Mouse (Mus musculus): ENCODE results near the gene Ube4a. TPM values are rescaled to one million over a fixed set of nuclear protein-coding genes. Genes with fewer than 3 reads are reported as not detected.
"Not testable (repeated sequence)": the region's sequence is repeated elsewhere in the genome, so short reads cannot be mapped to it uniquely, and the experiment has no call there.

Ube4a gene
- polyA plus RNA-seq, 1 experiment from 2014 or later: 23.9 TPM

- H3K4me3 ChIP-seq: no peak overlapping the region
- ATAC-seq (ENCODE audit: insufficient number of reproducible peaks, low FRiP score, low TSS enrichment, low read depth): no peak
- H3K36me3 ChIP-seq: no peaks in the 10 kb centered on the region
- no peak overlapping the region for H3K27ac ChIP-seq
- no peaks in the 10 kb centered on the region for H3K27me3 ChIP-seq
- H3K9me3 ChIP-seq: no peaks in the 10 kb centered on the region
- H3K4me2 ChIP-seq: no peak overlapping the region
- H3K4me1 ChIP-seq: peaks cover 4% of the 10 kb centered on the region; the same call in 1 of the 2 replicates
- 86% methylated on average over 2 of the region's 2 CpGs for WGBS
- H3K9ac ChIP-seq: no peak overlapping the region
These were observed 15.7 kb upstream of the Ube4a start for GRCm38 (mm10) chr9:44981104-44981503.

GRCm38 (mm10) chr9:44980242-44980641 lies 14.8 kb upstream of the Ube4a start, which contains the start of gene Cd3g:
TSS of gene Cd3g (minus strand) at chr9:44980431.
- no peak within 1 kb of the TSS for H3K9ac ChIP-seq
- H3K4me2 ChIP-seq: no peak within 1 kb of the TSS
- no peaks in the 10 kb centered on the region for H3K36me3 ChIP-seq
- no peak within 1 kb of the TSS for H3K4me3 ChIP-seq
- H3K27me3 ChIP-seq: no peaks in the 10 kb centered on the region
- ATAC-seq (ENCODE audit: insufficient number of reproducible peaks, low FRiP score, low TSS enrichment, low read depth): no peak
- no peaks in the 10 kb centered on the region for H3K9me3 ChIP-seq
- H3K4me1 ChIP-seq: no peaks in the 10 kb centered on the region
- no peak within 1 kb of the TSS for H3K27ac ChIP-seq
- WGBS: 53% methylated on average over 3 of the region's 3 CpGs

- no peak overlapping the region for H3K4me3 ChIP-seq
- H3K4me1 ChIP-seq: no peaks in the 10 kb centered on the region
- no peak overlapping the region for H3K9ac ChIP-seq
- H3K4me2 ChIP-seq: no peak overlapping the region
- no peaks in the 10 kb centered on the region for H3K9me3 ChIP-seq
- H3K27ac ChIP-seq: no peak overlapping the region
- H3K27me3 ChIP-seq: no peaks in the 10 kb centered on the region
- WGBS: 75% methylated on average over 7 of the region's 7 CpGs
- no peak for ATAC-seq (ENCODE audit: insufficient number of reproducible peaks, low FRiP score, low TSS enrichment, low read depth)
- no peaks in the 10 kb centered on the region for H3K36me3 ChIP-seq
These were observed 14.4 kb upstream of the Ube4a start for GRCm38 (mm10) chr9:44979806-44980205.

GRCm38 (mm10) chr9:44977813-44978212 lies 12.4 kb upstream of the Ube4a start:
- WGBS: 68% methylated on average over 6 of the region's 6 CpGs
- no peak overlapping the region for H3K9ac ChIP-seq
- no peak overlapping the region for H3K4me2 ChIP-seq
- no peak overlapping the region for H3K27ac ChIP-seq
- no peaks in the 10 kb centered on the region for H3K36me3 ChIP-seq
- no peak for ATAC-seq (ENCODE audit: insufficient number of reproducible peaks, low FRiP score, low TSS enrichment, low read depth)
- H3K4me3 ChIP-seq: no peak overlapping the region
- no peaks in the 10 kb centered on the region for H3K4me1 ChIP-seq
- no peaks in the 10 kb centered on the region for H3K9me3 ChIP-seq
- H3K27me3 ChIP-seq: peaks cover 16% of the 10 kb centered on the region

- H3K4me3 ChIP-seq: no peak overlapping the region
- H3K9me3 ChIP-seq: no peaks in the 10 kb centered on the region
- H3K4me2 ChIP-seq: no peak overlapping the region
- 72% methylated on average over 1 of the region's 1 CpGs for WGBS
- H3K36me3 ChIP-seq: no peaks in the 10 kb centered on the region
- H3K4me1 ChIP-seq: peaks cover 12% of the 10 kb centered on the region
- no peak for ATAC-seq (ENCODE audit: insufficient number of reproducible peaks, low FRiP score, low TSS enrichment, low read depth)
- peaks cover 20% of the 10 kb centered on the region for H3K27me3 ChIP-seq
- H3K9ac ChIP-seq: no peak overlapping the region
- no peak overlapping the region for H3K27ac ChIP-seq
These were observed 4.0 kb upstream of the Ube4a start for GRCm38 (mm10) chr9:44969450-44969849.

GRCm38 (mm10) chr9:44967763-44968162 lies 2.4 kb upstream of the Ube4a start:
- not testable (repeated sequence) for ATAC-seq (ENCODE audit: insufficient number of reproducible peaks, low FRiP score, low TSS enrichment, low read depth); H3K9ac ChIP-seq; H3K36me3 ChIP-seq; H3K27ac ChIP-seq; H3K4me2 ChIP-seq; H3K9me3 ChIP-seq; H3K4me3 ChIP-seq; H3K27me3 ChIP-seq
- WGBS: 76% methylated on average over 5 of the region's 5 CpGs
- H3K4me1 ChIP-seq: peaks cover 16% of the 10 kb centered on the region

GRCm38 (mm10) chr9:44966815-44967242 lies 1.4 kb upstream of the Ube4a start:
- 25% methylated on average over 3 of the region's 3 CpGs for WGBS
- Histone ChIP-seq H3K36me3 (peaks cover 8% of the 10 kb centered on the region), H3K9me3 (no peaks in the 10 kb centered on the region), H3K4me1 (peaks cover 16% of the 10 kb centered on the region), H3K4me3 (no peak overlapping the region), H3K27ac (no peak overlapping the region), H3K27me3 (peaks cover 5% of the 10 kb centered on the region; the same call in 1 of the 2 replicates), H3K9ac (no peak overlapping the region), H3K4me2 (no peak overlapping the region)
- ATAC-seq (ENCODE audit: insufficient number of reproducible peaks, low FRiP score, low TSS enrichment, low read depth): no peak

- Histone ChIP-seq H3K27me3 (peaks cover 5% of the 10 kb centered on the region; the same call in 1 of the 2 replicates), H3K9me3 (no peaks in the 10 kb centered on the region), H3K36me3 (peaks cover 17% of the 10 kb centered on the region), H3K27ac (peak overlapping the region; percentile 79), H3K4me2 (peak overlapping the region; percentile 71), H3K9ac (no peak overlapping the region), H3K4me1 (peaks cover 16% of the 10 kb centered on the region), H3K4me3 (peak overlapping the region; percentile 85)
- ATAC-seq (ENCODE audit: insufficient number of reproducible peaks, low FRiP score, low TSS enrichment, low read depth): no peak
- WGBS: 15% methylated on average over 10 of the region's 10 CpGs
These were observed 550 bp upstream of the Ube4a start for GRCm38 (mm10) chr9:44965833-44966466.

- 87% methylated on average over 3 of the region's 3 CpGs for WGBS
- Histone ChIP-seq H3K36me3 (peaks cover 76% of the 10 kb centered on the region), H3K9ac (no peak overlapping the region), H3K9me3 (no peaks in the 10 kb centered on the region), H3K4me2 (no peak overlapping the region), H3K4me3 (no peak overlapping the region), H3K27ac (no peak overlapping the region), H3K4me1 (no peaks in the 10 kb centered on the region), H3K27me3 (no peaks in the 10 kb centered on the region)
- no peak for ATAC-seq (ENCODE audit: insufficient number of reproducible peaks, low FRiP score, low TSS enrichment, low read depth)
These were observed 11.0 kb downstream of the Ube4a start for GRCm38 (mm10) chr9:44954432-44954831.

GRCm38 (mm10) chr9:44947836-44948235 lies 17.6 kb downstream of the Ube4a start:
- Histone ChIP-seq H3K4me3 (no peak overlapping the region), H3K4me1 (no peaks in the 10 kb centered on the region), H3K4me2 (no peak overlapping the region), H3K27ac (no peak overlapping the region), H3K36me3 (peaks cover 91% of the 10 kb centered on the region), H3K27me3 (no peaks in the 10 kb centered on the region), H3K9me3 (no peaks in the 10 kb centered on the region), H3K9ac (no peak overlapping the region)
- 92% methylated on average over 5 of the region's 5 CpGs for WGBS
- no peak for ATAC-seq (ENCODE audit: insufficient number of reproducible peaks, low FRiP score, low TSS enrichment, low read depth)

- no peak overlapping the region for H3K4me3 ChIP-seq
- H3K9ac ChIP-seq: no peak overlapping the region
- peaks cover 91% of the 10 kb centered on the region for H3K36me3 ChIP-seq
- no peaks in the 10 kb centered on the region for H3K27me3 ChIP-seq
- no peak overlapping the region for H3K4me2 ChIP-seq
- ATAC-seq (ENCODE audit: insufficient number of reproducible peaks, low FRiP score, low TSS enrichment, low read depth): no peak
- H3K4me1 ChIP-seq: no peaks in the 10 kb centered on the region
- WGBS: 92% methylated on average over 7 of the region's 7 CpGs
- no peaks in the 10 kb centered on the region for H3K9me3 ChIP-seq
- no peak overlapping the region for H3K27ac ChIP-seq
These were observed 19.2 kb downstream of the Ube4a start for GRCm38 (mm10) chr9:44946185-44946695.

- H3K4me2 ChIP-seq: no peak overlapping the region
- no peak overlapping the region for H3K27ac ChIP-seq
- WGBS: 95% methylated on average over 4 of the region's 4 CpGs
- no peak for ATAC-seq (ENCODE audit: insufficient number of reproducible peaks, low FRiP score, low TSS enrichment, low read depth)
- H3K36me3 ChIP-seq: peaks cover 85% of the 10 kb centered on the region
- no peak overlapping the region for H3K4me3 ChIP-seq
- H3K27me3 ChIP-seq: no peaks in the 10 kb centered on the region
- H3K9me3 ChIP-seq: no peaks in the 10 kb centered on the region
- H3K9ac ChIP-seq: no peak overlapping the region
- H3K4me1 ChIP-seq: no peaks in the 10 kb centered on the region
These were observed 23.0 kb downstream of the Ube4a start for GRCm38 (mm10) chr9:44942421-44942820.

Data from limb, embryonic 15.5 days (tissue).